Mouse (Mus musculus) layer of hippocampus, adult 9-11 months (tissue): Measurements from ENCODE around the gene Dctn3.
"Not testable (repeated sequence)": the region's sequence is repeated elsewhere in the genome, so short reads cannot be mapped to it uniquely, and the experiment has no call there.

Experiments
- DNase-seq: peaks from one replicate; pipeline ENCODE4 v3.0.0; 2022

Dctn3 gene

DNA sequence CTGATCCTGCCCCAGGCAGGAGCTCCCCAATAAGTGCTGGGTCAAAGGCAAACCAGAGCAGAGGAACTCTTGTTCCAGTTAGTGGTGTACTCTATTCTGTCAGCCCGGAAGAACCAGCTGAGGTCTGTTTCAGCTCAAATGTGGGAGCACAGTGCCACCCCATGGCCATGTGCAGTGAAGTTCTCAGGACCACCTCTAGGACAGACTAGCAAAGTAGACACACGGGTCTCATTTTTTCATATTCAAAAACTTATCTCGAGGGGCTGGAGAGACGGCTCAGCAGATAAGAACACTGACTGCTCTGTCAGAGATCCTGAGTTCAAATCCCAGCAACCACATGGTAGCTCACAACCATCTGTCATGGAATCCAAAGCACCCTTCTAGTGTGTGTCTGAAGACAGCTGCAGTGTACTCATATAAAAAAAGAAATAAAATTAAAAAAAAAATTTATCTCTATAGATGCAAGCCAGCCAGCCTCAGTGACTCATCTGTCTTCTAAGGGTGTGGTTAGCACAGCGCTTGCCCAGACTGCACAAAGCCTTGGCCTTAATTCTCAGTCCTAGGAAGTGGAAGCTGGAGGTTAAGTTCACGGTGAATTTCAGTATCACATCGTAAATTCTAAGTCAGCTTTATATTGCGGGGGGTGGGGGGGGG lies 14.8 kb upstream of the Dctn3 start:
- DNase-seq = peak; percentile 78

GRCm38 (mm10) chr4:41731052-41731765 lies 8.2 kb upstream of the Dctn3 start, which contains the start of gene Arid3c:
Arid3c (minus strand) TSS chr4:41731142.
- DNase-seq = no peak

DNA sequence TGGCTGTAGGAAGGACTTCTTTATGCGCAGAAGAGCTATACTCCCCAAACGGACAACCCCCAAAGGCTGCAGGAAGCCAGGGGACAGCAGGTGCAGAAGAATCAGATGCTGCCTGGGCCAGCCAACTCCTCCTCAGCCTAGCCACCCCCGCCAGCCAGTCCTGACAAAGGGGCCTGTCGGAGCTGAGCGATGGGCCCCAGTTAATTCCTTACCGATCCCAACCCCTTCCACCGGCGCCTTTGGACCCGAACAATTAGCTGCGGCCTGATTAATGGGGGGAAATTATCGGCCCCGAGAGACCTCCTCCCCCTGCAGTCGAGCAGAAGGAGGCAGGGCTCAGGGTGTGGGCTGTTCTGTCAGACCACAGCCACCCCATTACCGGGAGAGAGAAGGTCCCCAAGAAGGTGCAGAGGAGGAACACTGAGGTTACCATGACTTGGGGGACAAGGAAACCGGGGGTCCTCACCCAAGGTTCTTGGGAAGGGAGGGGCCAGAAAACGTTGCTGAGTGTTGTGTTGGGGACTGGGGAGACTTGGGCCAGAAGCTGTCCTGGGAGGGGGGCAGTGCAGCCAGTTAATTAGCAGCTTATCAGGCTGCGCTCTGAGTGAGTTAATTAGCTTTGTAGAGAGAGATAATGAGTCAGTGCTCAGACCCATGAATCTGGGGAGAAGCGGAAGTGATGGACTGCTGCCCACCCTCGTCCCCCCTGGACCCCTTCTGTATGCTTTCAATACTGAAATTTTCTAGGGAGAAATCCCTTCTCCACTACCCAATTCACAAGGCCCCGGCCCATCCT lies 4.1 kb upstream of the Dctn3 start:
- DNase-seq = no peak

GRCm38 (mm10) chr4:41716834-41717233 lies 6.1 kb downstream of the Dctn3 start:
- DNase-seq = no peak

GRCm38 (mm10) chr4:41715596-41715995 lies 7.4 kb downstream of the Dctn3 start:
- DNase-seq = peak; percentile 55

- DNase-seq = no peak
These were observed 7.9 kb downstream of the Dctn3 start for GRCm38 (mm10) chr4:41715082-41715481.

GRCm38 (mm10) chr4:41714276-41714675 lies 8.7 kb downstream of the Dctn3 start:
- DNase-seq = peak; percentile 71

- peak; percentile 76 for DNase-seq
These were observed 9.5 kb downstream of the Dctn3 start, which contains the start of gene Rpp25l for GRCm38 (mm10) chr4:41713197-41714067. Rpp25l (minus strand) TSS chr4:41713534.

- no peak for DNase-seq
These were observed 10.4 kb downstream of the Dctn3 start for GRCm38 (mm10) chr4:41712421-41713196.

- peak; percentile 48 for DNase-seq
These were observed 11.1 kb downstream of the Dctn3 start for GRCm38 (mm10) chr4:41711705-41712375.

DNA sequence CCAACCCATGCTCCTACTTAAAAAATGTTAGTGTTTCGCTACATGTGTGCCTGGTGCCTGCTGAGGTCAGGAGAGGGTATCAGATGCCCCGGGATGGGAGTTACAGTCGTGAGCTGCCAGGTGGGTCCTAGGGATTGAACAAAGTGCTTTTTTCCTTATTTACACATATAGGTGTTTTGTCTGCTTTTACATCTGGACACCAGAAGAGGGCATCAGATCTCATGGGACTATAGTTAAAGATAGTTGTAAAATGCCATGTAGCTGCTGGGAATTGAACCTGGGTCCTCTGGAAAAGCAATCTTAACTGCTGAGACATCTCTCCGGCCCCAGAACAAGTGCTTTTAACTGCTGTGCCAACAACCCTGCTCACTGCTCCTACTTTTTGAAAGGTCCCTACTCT lies 12.7 kb downstream of the Dctn3 start:
- DNase-seq = no peak

DNA sequence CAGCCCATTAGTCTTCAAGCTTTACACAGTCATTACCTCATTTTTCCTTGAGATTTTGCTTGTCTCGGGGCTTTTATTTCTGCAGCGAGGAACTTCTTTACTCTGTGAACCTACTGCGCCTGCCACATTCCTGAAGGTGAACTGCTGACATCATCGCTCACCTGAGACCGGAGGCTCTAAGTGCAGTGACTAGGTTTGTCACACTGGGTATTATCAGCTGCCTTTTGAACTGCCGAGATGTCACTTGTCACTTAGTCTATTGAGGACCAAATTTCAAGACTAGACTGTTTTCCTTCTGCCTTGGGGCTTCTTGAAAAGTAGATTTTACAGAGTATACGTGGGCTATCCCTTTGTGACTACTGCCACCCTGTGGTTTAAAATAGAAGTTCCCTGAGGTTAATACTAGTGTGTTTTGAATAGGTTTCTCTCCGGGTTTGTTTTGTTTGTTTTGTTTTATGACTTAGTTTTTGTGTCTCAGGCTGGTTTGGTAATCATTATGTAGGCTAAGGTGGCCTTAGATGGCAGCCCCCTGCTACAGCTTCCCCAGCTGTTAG lies 14.7 kb downstream of the Dctn3 start:
- no peak for DNase-seq

- peak; percentile 64 for DNase-seq
These were observed 15.9 kb downstream of the Dctn3 start for GRCm38 (mm10) chr4:41707011-41707535.

GRCm38 (mm10) chr4:41705922-41706754 lies 16.8 kb downstream of the Dctn3 start:
- DNase-seq = no peak

GRCm38 (mm10) chr4:41704651-41705050 lies 18.3 kb downstream of the Dctn3 start:
- DNase-seq = no peak

DNA sequence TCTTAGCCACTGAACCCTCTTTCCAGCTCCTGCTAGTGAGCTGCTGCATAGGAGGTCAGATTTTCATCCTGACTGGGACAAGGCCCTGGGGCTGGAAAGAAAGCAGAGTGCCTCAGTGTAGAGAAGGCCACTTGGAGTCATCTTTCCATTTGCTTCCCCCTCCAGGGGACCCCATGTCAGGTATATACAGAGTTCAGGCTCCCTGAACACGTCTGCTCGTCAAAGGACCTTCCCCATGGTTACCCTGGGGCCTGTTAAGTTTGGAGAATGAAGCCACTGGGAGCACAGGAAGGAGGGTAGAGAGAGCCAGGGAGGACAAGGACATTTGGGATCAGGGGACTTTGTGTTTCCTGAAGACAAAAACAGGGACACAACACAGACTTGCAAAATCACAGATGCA lies 20.7 kb downstream of the Dctn3 start:
- not testable (repeated sequence) for DNase-seq

DNA sequence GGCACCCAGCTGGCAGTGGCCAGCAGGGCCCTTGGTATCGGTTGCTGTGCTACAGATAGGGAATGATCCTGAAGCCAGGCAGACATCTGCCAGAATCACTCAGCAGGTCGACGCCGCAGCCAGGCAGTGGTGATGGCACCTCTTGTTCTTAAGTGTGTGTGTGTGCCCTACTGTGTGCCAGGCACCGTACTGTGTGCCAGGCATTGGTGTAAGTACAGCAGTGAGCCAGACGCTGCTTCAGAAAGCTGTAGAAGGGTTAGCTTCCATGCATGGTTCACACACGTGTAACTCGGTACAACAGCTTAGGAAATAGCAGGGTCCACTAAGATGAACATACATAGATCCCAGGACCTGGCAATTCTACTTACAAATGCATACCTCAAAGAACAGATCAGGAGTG lies 22.7 kb downstream of the Dctn3 start:
- DNase-seq = not testable (repeated sequence)

GRCm38 (mm10) chr4:41699783-41700182 lies 23.2 kb downstream of the Dctn3 start, which contains the start of gene Il11ra1:
Il11ra1 (plus strand) TSS chr4:41699989.
- not testable (repeated sequence) for DNase-seq

- not testable (repeated sequence) for DNase-seq
These were observed 24.5 kb downstream of the Dctn3 start for GRCm38 (mm10) chr4:41698421-41699016.
